In the genomic region with DNA sequence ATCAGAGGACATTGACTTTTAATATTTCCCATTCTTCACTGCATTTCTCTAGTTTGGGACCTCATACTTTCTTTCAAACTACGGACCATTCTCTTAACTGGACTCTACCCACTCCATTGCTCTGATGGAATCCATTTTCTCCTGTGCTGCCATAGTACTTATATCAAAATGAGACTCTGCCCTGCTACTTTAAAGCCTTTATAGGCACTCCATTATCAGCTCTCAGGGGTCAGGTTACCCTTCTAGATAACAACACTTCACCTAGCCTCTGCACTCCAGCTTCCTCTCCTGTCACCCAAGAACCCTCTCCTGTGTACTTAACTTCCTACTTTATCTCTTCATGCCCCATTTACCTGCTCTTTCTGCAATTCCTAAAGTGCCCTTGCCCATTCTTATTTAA, we compare ENCODE assay signal across 9 mouse cellular contexts. TPM values are rescaled to one million over a fixed set of nuclear protein-coding genes. Genes with fewer than 3 reads are reported as not detected.
DNase-seq lines count a peak whose midpoint lies in the region; ATAC-seq lines count a peak whose summit lies in the region.
"Had no signal": no experiment of that assay in that cellular context is flagged by ENCODE, and none has a peak within 500 bp of the region (broad histone marks: within the 10 kb centered on the region; RNA-seq: fewer than 3 reads in every experiment).

No protein-coding gene starts in this region.

- 56% methylated on average over 1 of the region's 1 CpGs for WGBS in kidney, embryonic 14.5 days
- 72% methylated on average over 1 of the region's 1 CpGs for WGBS in embryonic facial prominence, embryonic 10.5 days
- 57% methylated on average over 1 of the region's 1 CpGs for whole genome bisulfite sequencing in intestine, embryonic 14.5 days
- 60% methylated on average over 1 of the region's 1 CpGs for WGBS in midbrain, embryonic 16.5 days

- no peaks in the 10 kb centered on the region for H3K4me1 ChIP-seq in kidney, embryonic 14.5 days (ENCODE audit: control insufficient read depth, insufficient read depth, low read length)
- H3K4me1 ChIP-seq in embryonic facial prominence, embryonic 10.5 days: no peaks in the 10 kb centered on the region
- no peaks in the 10 kb centered on the region for H3K4me1 ChIP-seq in intestine, embryonic 14.5 days (replicated peaks; ENCODE audit: control insufficient read depth, insufficient read depth, low read length)
- peaks cover 3% of the 10 kb centered on the region; the same call in 1 of the 2 replicates for H3K4me1 ChIP-seq in midbrain, embryonic 16.5 days (ENCODE audit: control insufficient read depth, insufficient read depth, low read length)

- H3K4me2 ChIP-seq in kidney, embryonic 14.5 days (replicated peaks; ENCODE audit: low read depth, low read length): peak overlapping the region; percentile 36
- H3K4me2 ChIP-seq in intestine, embryonic 14.5 days (ENCODE audit: low read length): peak overlapping the region; percentile 46
- peak overlapping the region; percentile 40 for H3K4me2 ChIP-seq in midbrain, embryonic 16.5 days (ENCODE audit: low read length)

- intact Hi-C loops in left cerebral cortex, postnatal 25 days (cut with DNase I): no loop called here

- peak overlapping the region; percentile 78; the same call in 1 of the 2 replicates for H3K9ac ChIP-seq in kidney, embryonic 14.5 days (ENCODE audit: low read depth, low read length)
- peak overlapping the region; percentile 78 for H3K9ac ChIP-seq in intestine, embryonic 14.5 days (ENCODE audit: low read length)
- no peak overlapping the region for H3K9ac ChIP-seq in midbrain, embryonic 16.5 days (ENCODE audit: low read depth, low read length)

- DNase-seq in kidney, postnatal 36 days: no peak
- no peak for DNase-seq in embryonic facial prominence, embryonic 10.5 days (ENCODE audit: low spot score)
- no peak for DNase-seq in intestine, embryonic 14.5 days (ENCODE audit: low spot score)
- DNase-seq in left cerebral cortex, postnatal 25 days (ENCODE audit: low spot score in 2 of 2): no peak
- no peak for DNase-seq in thymus, postnatal 14 days
- DNase-seq in layer of hippocampus, adult 9-10 months (ENCODE audit: low spot score): no peak
- DNase-seq: kidney, adult 8-10 months had no signal

- no peak overlapping the region for H3K27ac ChIP-seq in kidney, embryonic 14.5 days (ENCODE audit: low read depth, low read length)
- no peak overlapping the region for H3K27ac ChIP-seq in embryonic facial prominence, embryonic 10.5 days (replicated peaks)
- H3K27ac ChIP-seq in intestine, embryonic 14.5 days (ENCODE audit: low read depth): no peak overlapping the region
- no peak overlapping the region for H3K27ac ChIP-seq in midbrain, embryonic 16.5 days (ENCODE audit: low read length)

- no peak for ATAC-seq in kidney, embryonic 14.5 days (ENCODE audit: low FRiP score, low TSS enrichment)
- ATAC-seq in intestine, embryonic 14.5 days (replicated peaks; ENCODE audit: low FRiP score, low TSS enrichment, low read depth): no peak
- no peak for ATAC-seq in midbrain, embryonic 16.5 days

- H3K4me3 ChIP-seq in kidney, embryonic 14.5 days (ENCODE audit: low read length): peak overlapping the region; percentile 52
- peak overlapping the region; percentile 65 for H3K4me3 ChIP-seq in embryonic facial prominence, embryonic 10.5 days
- H3K4me3 ChIP-seq in intestine, embryonic 14.5 days (ENCODE audit: low read depth, low read length): peak overlapping the region; percentile 63
- peak overlapping the region; percentile 44 for H3K4me3 ChIP-seq in midbrain, embryonic 16.5 days (ENCODE audit: low read depth, low read length)

- H3K27me3 ChIP-seq in kidney, embryonic 14.5 days (ENCODE audit: control insufficient read depth, insufficient read depth, low read length): no peaks in the 10 kb centered on the region
- H3K27me3 ChIP-seq in embryonic facial prominence, embryonic 10.5 days (replicated peaks; ENCODE audit: low read depth, poor library complexity, severe bottlenecking): no peaks in the 10 kb centered on the region
- no peaks in the 10 kb centered on the region for H3K27me3 ChIP-seq in intestine, embryonic 14.5 days (replicated peaks; ENCODE audit: control insufficient read depth, insufficient read depth, low read length)
- H3K27me3 ChIP-seq in midbrain, embryonic 16.5 days (ENCODE audit: control insufficient read depth, insufficient read depth, low read depth, low read length): no peaks in the 10 kb centered on the region

- no peaks in the 10 kb centered on the region for H3K9me3 ChIP-seq in kidney, embryonic 14.5 days (ENCODE audit: control insufficient read depth, low read length)
- no peaks in the 10 kb centered on the region for H3K9me3 ChIP-seq in embryonic facial prominence, embryonic 10.5 days
- H3K9me3 ChIP-seq in intestine, embryonic 14.5 days (ENCODE audit: control insufficient read depth, low read length): no peaks in the 10 kb centered on the region
- H3K9me3 ChIP-seq in midbrain, embryonic 16.5 days (replicated peaks; ENCODE audit: control insufficient read depth, low read length, poor library complexity, severe bottlenecking): no peaks in the 10 kb centered on the region

- H3K36me3 ChIP-seq in kidney, embryonic 14.5 days (ENCODE audit: control insufficient read depth, insufficient read depth, low read length): no peaks in the 10 kb centered on the region
- no peaks in the 10 kb centered on the region for H3K36me3 ChIP-seq in embryonic facial prominence, embryonic 10.5 days (replicated peaks)
- H3K36me3 ChIP-seq in intestine, embryonic 14.5 days (ENCODE audit: control insufficient read depth, insufficient read depth, low read length): no peaks in the 10 kb centered on the region
- no peaks in the 10 kb centered on the region for H3K36me3 ChIP-seq in midbrain, embryonic 16.5 days (ENCODE audit: control insufficient read depth, insufficient read depth, low read length)

RNA-seq across cellular contexts. Expression of a gene that starts 1.0 kb away (rescaled TPM):
- polyA plus RNA-seq in kidney, embryonic 14.5 days (2014; fragmentation: Nextera tagmentation; extraction: Ambion mirVana): 59.9 and 76.0 TPM in 2 replicates
- 70.8 and 74.1 TPM in 2 replicates for polyA plus RNA-seq in embryonic facial prominence, embryonic 10.5 days (2016; fragmentation: Nextera tagmentation; extraction: Ambion mirVana)
- polyA plus RNA-seq in intestine, embryonic 14.5 days (2014; fragmentation: Nextera tagmentation; extraction: Ambion mirVana): 53.7 and 57.8 TPM in 2 replicates
- 15.7 and 16.5 TPM in 2 replicates for polyA plus RNA-seq in midbrain, embryonic 16.5 days (2015; fragmentation: Nextera tagmentation; extraction: Ambion mirVana)
- total RNA-seq in left cerebral cortex, postnatal 25 days (2021): 1 to 10 TPM; 4.3 to 4.7 TPM
